Mouse (Mus musculus) erythroblast, adult 5-6 weeks (primary cell): ENCODE results near the gene Gm14403. TPM values are rescaled to one million over a fixed set of nuclear protein-coding genes. Genes with fewer than 3 reads are reported as not detected.
"Not testable (repeated sequence)": the region's sequence is repeated elsewhere in the genome, so short reads cannot be mapped to it uniquely, and the experiment has no call there.

ENCODE experiments used
- ATAC-seq: replicated peaks from 2 replicates; pipeline ENCODE4 v1.8.0; 2016; ENCODE audit warnings: moderate number of reproducible peaks, mild to moderate bottlenecking, moderate TSS enrichment, inconsistent platforms; ENCODE audit not compliant: poor library complexity, low FRiP score, severe bottlenecking
- total RNA-seq, 2 experiments: library from RNA; stranded (forward) in 1 of 2; stranded (reverse) in 1 of 2; fragments of 150-400 nt in 1 of 2; fragments of 200-764, 138-1000 nt in 1 of 2; gene quantifications; 2 replicates each; pipeline versions ENCODE4 v1.2.3 to v1.2.4; 2015 to 2017; ENCODE audit warnings: low replicate concordance in 2 of 2

Gm14403 gene
- total RNA-seq, 2 experiments from 2014 or later: 10.8 TPM; not detected in 1

- ATAC-seq: not testable (repeated sequence)
These were observed 57.2 kb downstream of the Gm14403 start for GRCm38 (mm10) chr2:177555261-177555660.

Other genes with a start within 250 kb of the Gm14403 start
- not detected in 2 replicates for gene Gm14409, start 231.2 kb upstream of the Gm14403 start, total RNA-seq (2015; ENCODE audit: low replicate concordance)
- gene Gm14409, start 231.2 kb upstream of the Gm14403 start, total RNA-seq (2017; ENCODE audit: low replicate concordance): not detected in 2 replicates
- not detected in 2 replicates for gene Gm14412, start 173.9 kb upstream of the Gm14403 start, total RNA-seq (2015; ENCODE audit: low replicate concordance)
- gene Gm14412, start 173.9 kb upstream of the Gm14403 start, total RNA-seq (2017; ENCODE audit: low replicate concordance): not detected in 2 replicates
- not detected in 2 replicates for gene Gm14418, start 99.9 kb upstream of the Gm14403 start, total RNA-seq (2015; ENCODE audit: low replicate concordance)
- not detected in 2 replicates for gene Gm14418, start 99.9 kb upstream of the Gm14403 start, total RNA-seq (2017; ENCODE audit: low replicate concordance)
- gene Zfp970, start 33.5 kb upstream of the Gm14403 start, total RNA-seq (2015; ENCODE audit: low replicate concordance): 9.2 TPM in 1 of 2 replicates, not detected in the other
- 1.1 TPM in 1 of 2 replicates, not detected in the other for gene Zfp970, start 33.5 kb upstream of the Gm14403 start, total RNA-seq (2017; ENCODE audit: low replicate concordance)
- gene Gm14406, start 80.0 kb downstream of the Gm14403 start, total RNA-seq (2015; ENCODE audit: low replicate concordance): not detected in 2 replicates
- gene Gm14406, start 80.0 kb downstream of the Gm14403 start, total RNA-seq (2017; ENCODE audit: low replicate concordance): not detected in 2 replicates